ENCODE assay signal across 8 mouse cellular contexts in genomic region chr5:142368122-142368521, GRCm38 (mm10). TPM values are rescaled to one million over a fixed set of nuclear protein-coding genes. Genes with fewer than 3 reads are reported as not detected.
DNase-seq lines count a peak whose midpoint lies in the region; ATAC-seq and TF ChIP-seq lines count a peak whose summit lies in the region.

No protein-coding gene starts in this region.

- peak overlapping the region; percentile 71 for H3K27ac ChIP-seq in forebrain, embryonic 14.5 days (ENCODE audit: low read depth, low read length)
- 0 out of 2 replicates have a peak overlapping the region, but pooled peaks have one; percentile 2 for H3K27ac ChIP-seq in liver, embryonic 14.5 days

- 42% methylated on average over 5 of the region's 5 CpGs for WGBS in forebrain, embryonic 14.5 days
- WGBS in liver, embryonic 14.5 days (ENCODE audit: insufficient replicate concordance) = 22% methylated on average over 5 of the region's 5 CpGs

- peak overlapping the region; percentile 57 for H3K4me3 ChIP-seq in forebrain, embryonic 14.5 days (ENCODE audit: low read depth, low read length)
- peak overlapping the region; percentile 60 to 81 for H3K4me3 ChIP-seq in liver, embryonic 14.5 days (ENCODE audit: insufficient read depth in 1 of 2, low read depth in 2 of 2, low read length in 2 of 2)

- DNase-seq in heart, adult 11 months = peak; percentile 88
- no peak for DNase-seq in heart, postnatal 14 days
- peak; percentile 66 for DNase-seq in 416B (ENCODE audit: low read depth)
- no peak for DNase-seq in forebrain, embryonic 14.5 days (ENCODE audit: low spot score)
- no peak for DNase-seq in liver, embryonic 14.5 days (ENCODE audit: low read depth in 3 of 3, low spot score in 3 of 3)
- no peak for DNase-seq in adrenal gland, adult 8-10 months

- H3K36me3 ChIP-seq in forebrain, embryonic 14.5 days (ENCODE audit: control insufficient read depth, insufficient read depth, low read length) = no peaks in the 10 kb centered on the region
- no peaks in the 10 kb centered on the region for H3K36me3 ChIP-seq in liver, embryonic 14.5 days (replicated peaks; ENCODE audit: control insufficient read depth, insufficient read depth, low read depth)

- no peak for TF ChIP-seq CTCF in liver, embryonic 14.5 days (IDR thresholded peaks at IDR 0.05; ENCODE audit: low read depth)

- no peak for ATAC-seq in forebrain, embryonic 14.5 days
- no peak for ATAC-seq in liver, embryonic 14.5 days (ENCODE audit: insufficient read depth)
- no peak for ATAC-seq in activated CD4-positive, CD25-positive, alpha-beta regulatory T cell, adult 4 months
- no peak for ATAC-seq in erythroid progenitor cell, adult 5-6 weeks (replicated peaks; ENCODE audit: low FRiP score, poor library complexity, severe bottlenecking)

- intact Hi-C loops in heart, postnatal 14 days (cut with DNase I) = no loop called here

- H3K9ac ChIP-seq in forebrain, embryonic 14.5 days (ENCODE audit: low read length) = peak overlapping the region; percentile 76
- peak overlapping the region; percentile 59 for H3K9ac ChIP-seq in liver, embryonic 14.5 days (replicated peaks)

- no peaks in the 10 kb centered on the region for H3K27me3 ChIP-seq in forebrain, embryonic 14.5 days (replicated peaks; ENCODE audit: control insufficient read depth, insufficient read depth, low read length)
- H3K27me3 ChIP-seq in liver, embryonic 14.5 days (ENCODE audit: control insufficient read depth, insufficient read depth, low read length) = no peaks in the 10 kb centered on the region

- peak overlapping the region; percentile 77 for H3K4me2 ChIP-seq in forebrain, embryonic 14.5 days (ENCODE audit: low read length)
- H3K4me2 ChIP-seq in liver, embryonic 14.5 days (ENCODE audit: low read depth) = peak overlapping the region; percentile 97

- H3K4me1 ChIP-seq in forebrain, embryonic 14.5 days (ENCODE audit: control insufficient read depth, insufficient read depth, low read length) = peaks cover 27% of the 10 kb centered on the region
- H3K4me1 ChIP-seq in liver, embryonic 14.5 days (replicated peaks; ENCODE audit: control insufficient read depth in 2 of 2, insufficient read depth in 2 of 2, low read length in 1 of 2) = peaks cover 10 to 18% of the 10 kb centered on the region in 2 experiments

- H3K9me3 ChIP-seq in forebrain, embryonic 14.5 days (replicated peaks; ENCODE audit: control insufficient read depth, low read length) = no peaks in the 10 kb centered on the region
- no peaks in the 10 kb centered on the region for H3K9me3 ChIP-seq in liver, embryonic 14.5 days (ENCODE audit: control insufficient read depth, low read length)

- no peak for TF ChIP-seq EP300 in liver, embryonic 14.5 days (IDR thresholded peaks at IDR 0.05; ENCODE audit: low read depth)

RNA-seq across cellular contexts. Expression of gene Foxk1, which starts 33.2 kb away (rescaled TPM):
- 10 to 100 TPM; 16.7 to 17.5 TPM for total RNA-seq in heart, postnatal 14 days (2021)
- 1.8 and 2.8 TPM in 2 replicates for polyA plus RNA-seq in forebrain, embryonic 14.5 days (2014; fragmentation: Nextera tagmentation; extraction: Ambion mirVana)
- 2.4 TPM in 2 replicates for polyA plus RNA-seq in liver, embryonic 14.5 days (2012; rRNA removed)
- 1.1 and 1.8 TPM in 2 replicates for polyA plus RNA-seq in liver, embryonic 14.5 days (2014; fragmentation: Nextera tagmentation; extraction: Ambion mirVana)
- polyA plus RNA-seq in activated CD4-positive, CD25-positive, alpha-beta regulatory T cell, adult 4 months (2017; shearing (Covaris generic)) = 10 to 100 TPM in 1 of 2 experiments, 1 to 10 TPM in 1; 9.4 to 13.3 TPM
- total RNA-seq in erythroid progenitor cell, adult 5-6 weeks (2015; ENCODE audit: low replicate concordance) = 3.8 and 6.1 TPM in 2 replicates
- total RNA-seq in erythroid progenitor cell, adult 5-6 weeks (2017; ENCODE audit: low replicate concordance) = 1.9 and 3.5 TPM in 2 replicates
- total RNA-seq in adrenal gland, adult 8-10 months (2022) = 10 to 100 TPM; 24.8 to 30.9 (median 28.3) TPM

Comparison
In these comparisons a context has a peak if more than half of its experiments do, and no peak if none do; other contexts are left out.
1. DNase-seq: peak in heart, adult 11 months (single experiment) and 416B (single experiment); none in heart, postnatal 14 days (0 of 2), forebrain, embryonic 14.5 days (single experiment), liver, embryonic 14.5 days (0 of 3) and adrenal gland, adult 8-10 months (single experiment).